Mouse (Mus musculus) small intestine, adult 2 months (tissue): ENCODE data around the gene Rassf1.

ENCODE experiments used
- CTCF ChIP-seq: fragments of 200-500 bp; IDR thresholded peaks from 2 replicates; pipeline ENCODE4 v1.5.1; 2012; ENCODE audit warnings: low read depth, mild to moderate bottlenecking, control low read depth, inconsistent platforms, low read length, moderate library complexity, mixed read lengths; ENCODE audit not compliant: insufficient replicate concordance, insufficient read length; ENCODE audit errors: extremely low read depth
- POLR2A ChIP-seq: fragments of 200-500 bp; IDR thresholded peaks from 2 replicates; pipeline ENCODE4 v1.6.1; 2012; ENCODE audit warnings: low read depth, mild to moderate bottlenecking, control low read depth, inconsistent platforms, low read length, moderate library complexity

GRCm38 (mm10) chr9:107512326-107512725 lies 39.0 kb upstream of the Rassf1 start:
- TF ChIP-seq POLR2A (no peak), CTCF (no peak)
